Mouse (Mus musculus): ENCODE measurements around the gene Rel. TPM values are rescaled to one million over a fixed set of nuclear protein-coding genes. Genes with fewer than 3 reads are reported as not detected.
"Not testable (repeated sequence)": the region's sequence is repeated elsewhere in the genome, so short reads cannot be mapped to it uniquely, and the experiment has no call there.

Gene Rel
- polyA plus RNA-seq (2016; fragmentation: Nextera tagmentation; extraction: Ambion mirVana): 0.33 and 0.57 TPM in 2 replicates

DNA sequence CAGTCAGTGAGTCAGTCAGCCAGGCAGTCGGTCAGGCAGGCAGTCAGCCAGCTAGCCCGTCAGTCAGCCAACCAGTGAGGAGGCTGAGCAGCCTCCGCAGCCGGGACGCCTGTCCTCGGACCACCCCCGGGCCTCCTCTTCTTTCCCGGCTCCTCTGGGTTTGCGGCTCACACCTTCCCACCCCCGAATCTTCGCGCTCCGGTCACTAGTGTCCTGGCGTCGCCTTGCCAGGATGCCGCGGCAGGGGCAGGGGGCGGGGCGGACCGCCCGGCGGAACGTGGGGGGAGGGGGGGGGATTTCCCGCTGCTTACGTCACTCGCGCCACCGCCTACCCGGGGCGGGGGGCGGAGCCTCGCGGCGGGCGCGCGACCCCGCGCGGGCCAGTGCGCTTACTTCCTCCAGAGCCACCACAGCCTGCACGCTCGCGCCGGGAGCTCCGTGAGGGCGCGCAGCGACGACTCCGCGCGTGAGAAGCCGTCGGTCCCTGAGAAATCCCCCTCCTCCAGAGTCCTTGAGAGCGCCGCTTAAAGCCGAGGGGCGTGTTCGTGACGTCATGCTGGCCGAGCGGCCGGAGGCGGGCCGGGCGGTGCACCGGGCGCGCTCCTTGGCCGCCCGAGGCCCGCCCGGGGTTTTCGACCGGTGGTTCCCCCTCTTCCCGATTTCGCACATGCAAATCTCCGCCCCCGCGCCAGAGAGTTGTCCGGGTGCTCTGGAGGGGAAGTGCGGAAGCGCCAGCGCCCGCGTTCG lies at the start of gene Rel:
Rel (minus strand) TSS at position 211 of the 747 bp plus-strand sequence.
- under 1% methylated on average over 54 of the region's 88 CpGs for WGBS
- H3K9me3 ChIP-seq: no peaks in the 10 kb centered on the region

GRCm38 (mm10) chr11:23818745-23819144 lies 48.0 kb upstream of the Rel start:
- H3K27me3 ChIP-seq: no peaks in the 10 kb centered on the region
- no peaks in the 10 kb centered on the region for H3K36me3 ChIP-seq (replicated peaks)
- no peak for ATAC-seq (ENCODE audit: low FRiP score)
- H3K4me3 ChIP-seq (replicated peaks): no peak overlapping the region
- no peak overlapping the region for H3K27ac ChIP-seq
- H3K4me2 ChIP-seq: no peak overlapping the region
- H3K9ac ChIP-seq: no peak overlapping the region
- no peaks in the 10 kb centered on the region for H3K4me1 ChIP-seq
- WGBS: 85% methylated on average over 1 of the region's 1 CpGs
- no peaks in the 10 kb centered on the region for H3K9me3 ChIP-seq

More for the DNA sequence above, at the start of gene Rel:
- Histone ChIP-seq H3K27me3 (peaks cover 20% of the 10 kb centered on the region), H3K27ac (peak within 1 kb of the TSS; percentile 83), H3K4me3 (replicated peaks) (peak within 1 kb of the TSS; percentile 71), H3K9ac (peak within 1 kb of the TSS; percentile 66), H3K4me2 (peak within 1 kb of the TSS; percentile 70), H3K36me3 (replicated peaks) (no peaks in the 10 kb centered on the region), H3K4me1 (peaks cover 6% of the 10 kb centered on the region; the same call in 1 of the 2 replicates)
- ATAC-seq (ENCODE audit: low FRiP score): peak; percentile 94

GRCm38 (mm10) chr11:23810741-23811140 lies 40.0 kb upstream of the Rel start:
- Histone ChIP-seq H3K27me3 (no peaks in the 10 kb centered on the region), H3K4me2 (no peak overlapping the region), H3K36me3 (replicated peaks) (no peaks in the 10 kb centered on the region), H3K4me3 (replicated peaks) (no peak overlapping the region), H3K4me1 (no peaks in the 10 kb centered on the region), H3K9ac (no peak overlapping the region), H3K9me3 (no peaks in the 10 kb centered on the region), H3K27ac (no peak overlapping the region)
- WGBS: 62% methylated on average over 2 of the region's 2 CpGs
- no peak for ATAC-seq (ENCODE audit: low FRiP score)

DNA sequence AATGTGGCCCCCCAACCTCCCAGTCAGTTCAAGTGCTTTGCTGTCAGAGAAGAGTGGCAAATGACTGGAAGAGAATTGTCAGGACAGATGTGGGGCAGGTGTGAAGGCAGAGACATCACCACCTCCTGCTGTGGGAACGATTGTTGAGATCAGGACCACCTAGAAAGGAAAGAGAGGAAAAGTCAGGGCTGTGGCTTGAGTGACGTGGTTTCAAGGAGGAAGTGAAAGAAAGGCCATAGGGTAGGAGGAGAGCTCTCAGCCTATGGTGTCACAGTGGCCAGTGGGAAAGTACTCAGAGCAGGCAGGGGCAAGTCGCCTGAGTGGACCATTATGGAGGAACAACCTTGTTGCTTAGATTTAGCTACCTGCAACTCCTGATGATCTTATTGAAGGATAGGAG lies 34.9 kb upstream of the Rel start:
- 70% methylated on average over 3 of the region's 3 CpGs for WGBS
- H3K4me2 ChIP-seq: no peak overlapping the region
- H3K4me3 ChIP-seq (replicated peaks): no peak overlapping the region
- H3K4me1 ChIP-seq: no peaks in the 10 kb centered on the region
- H3K27ac ChIP-seq: no peak overlapping the region
- no peaks in the 10 kb centered on the region for H3K9me3 ChIP-seq
- no peak for ATAC-seq (ENCODE audit: low FRiP score)
- no peak overlapping the region for H3K9ac ChIP-seq
- H3K27me3 ChIP-seq: no peaks in the 10 kb centered on the region
- no peaks in the 10 kb centered on the region for H3K36me3 ChIP-seq (replicated peaks)

DNA sequence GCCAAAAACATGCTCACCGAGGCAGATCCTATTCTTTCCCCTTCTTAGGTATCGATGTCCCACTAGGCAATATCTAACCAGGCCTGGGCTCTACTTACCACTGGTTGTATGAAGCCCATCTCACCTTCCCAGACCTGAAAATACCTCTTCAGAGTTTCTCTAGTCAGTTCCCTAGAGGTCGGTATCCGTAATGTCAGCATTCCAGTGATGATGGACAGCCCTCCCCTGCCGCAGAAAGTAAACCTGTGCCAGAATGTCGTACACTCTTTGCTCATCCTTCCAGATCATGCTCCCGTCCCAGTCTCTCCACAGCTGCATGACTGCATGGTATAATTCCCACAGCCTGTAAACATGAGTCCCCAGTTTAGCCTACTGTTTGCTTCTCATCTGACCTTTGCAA lies 32.4 kb upstream of the Rel start:
- no peak for ATAC-seq (ENCODE audit: low FRiP score)
- H3K4me3 ChIP-seq (replicated peaks): no peak overlapping the region
- WGBS: 90% methylated on average over 7 of the region's 7 CpGs

GRCm38 (mm10) chr11:23802256-23802655 lies 31.5 kb upstream of the Rel start:
- Histone ChIP-seq H3K4me2 (no peak overlapping the region), H3K27me3 (no peaks in the 10 kb centered on the region), H3K4me3 (replicated peaks) (no peak overlapping the region), H3K9me3 (no peaks in the 10 kb centered on the region), H3K36me3 (replicated peaks) (no peaks in the 10 kb centered on the region), H3K9ac (no peak overlapping the region), H3K4me1 (no peaks in the 10 kb centered on the region), H3K27ac (no peak overlapping the region)
- ATAC-seq (ENCODE audit: low FRiP score): no peak
- 89% methylated on average over 1 of the region's 1 CpGs for WGBS

More for the DNA sequence above, 32.4 kb upstream of the Rel start:
- Histone ChIP-seq H3K36me3 (replicated peaks) (no peaks in the 10 kb centered on the region), H3K4me1 (no peaks in the 10 kb centered on the region), H3K4me2 (no peak overlapping the region), H3K9ac (no peak overlapping the region), H3K9me3 (no peaks in the 10 kb centered on the region), H3K27me3 (no peaks in the 10 kb centered on the region), H3K27ac (no peak overlapping the region)

DNA sequence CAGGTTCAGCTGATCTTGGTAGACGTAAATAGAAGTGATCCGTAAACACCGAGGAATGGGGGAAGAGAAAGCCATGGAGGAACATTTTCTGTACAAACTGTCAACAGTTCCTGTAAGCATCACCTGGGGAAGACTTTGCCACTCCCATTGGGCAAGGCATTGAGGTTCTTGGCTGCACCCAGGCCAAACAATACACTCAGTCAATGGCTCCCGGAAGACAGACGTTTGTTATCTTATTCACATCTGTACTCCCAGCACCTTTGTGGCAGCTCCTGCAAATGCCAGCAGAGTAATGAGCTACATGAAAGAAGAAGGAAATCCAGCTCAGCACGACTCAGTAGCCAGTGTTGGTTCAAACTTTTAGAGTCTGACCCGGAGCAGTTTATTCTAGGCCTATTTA lies 31.1 kb upstream of the Rel start:
- Histone ChIP-seq H3K4me3 (replicated peaks) (no peak overlapping the region), H3K27ac (no peak overlapping the region), H3K4me1 (no peaks in the 10 kb centered on the region), H3K9me3 (no peaks in the 10 kb centered on the region), H3K4me2 (no peak overlapping the region), H3K9ac (no peak overlapping the region), H3K27me3 (no peaks in the 10 kb centered on the region), H3K36me3 (replicated peaks) (no peaks in the 10 kb centered on the region)
- WGBS: 80% methylated on average over 7 of the region's 7 CpGs
- ATAC-seq (ENCODE audit: low FRiP score): no peak

- H3K27ac ChIP-seq; H3K4me2 ChIP-seq; H3K9me3 ChIP-seq; H3K4me1 ChIP-seq; H3K36me3 ChIP-seq (replicated peaks); ATAC-seq (ENCODE audit: low FRiP score); H3K9ac ChIP-seq; H3K27me3 ChIP-seq; H3K4me3 ChIP-seq (replicated peaks): not testable (repeated sequence)
- 86% methylated on average over 5 of the region's 5 CpGs for WGBS
Measured at GRCm38 (mm10) chr11:23783677-23784076, 12.9 kb upstream of the Rel start.

- no peak for ATAC-seq (ENCODE audit: low FRiP score)
- no peaks in the 10 kb centered on the region for H3K4me1 ChIP-seq
- H3K36me3 ChIP-seq (replicated peaks): no peaks in the 10 kb centered on the region
- H3K27me3 ChIP-seq: no peaks in the 10 kb centered on the region
- H3K27ac ChIP-seq: no peak overlapping the region
- no peak overlapping the region for H3K9ac ChIP-seq
- no peak overlapping the region for H3K4me3 ChIP-seq (replicated peaks)
- 86% methylated on average over 5 of the region's 5 CpGs for WGBS
- no peaks in the 10 kb centered on the region for H3K9me3 ChIP-seq
- no peak overlapping the region for H3K4me2 ChIP-seq
Measured at GRCm38 (mm10) chr11:23783085-23783484, 12.3 kb upstream of the Rel start.

GRCm38 (mm10) chr11:23782038-23782437 lies 11.3 kb upstream of the Rel start:
- H3K9ac ChIP-seq: no peak overlapping the region
- H3K9me3 ChIP-seq: no peaks in the 10 kb centered on the region
- H3K27ac ChIP-seq: no peak overlapping the region
- H3K4me3 ChIP-seq (replicated peaks): no peak overlapping the region
- no peaks in the 10 kb centered on the region for H3K27me3 ChIP-seq
- 88% methylated on average over 3 of the region's 3 CpGs for WGBS
- no peaks in the 10 kb centered on the region for H3K36me3 ChIP-seq (replicated peaks)
- H3K4me1 ChIP-seq: no peaks in the 10 kb centered on the region
- H3K4me2 ChIP-seq: no peak overlapping the region
- ATAC-seq (ENCODE audit: low FRiP score): no peak

- no peak overlapping the region for H3K4me2 ChIP-seq
Measured at GRCm38 (mm10) chr11:23778787-23779201, 8.0 kb upstream of the Rel start.

DNA sequence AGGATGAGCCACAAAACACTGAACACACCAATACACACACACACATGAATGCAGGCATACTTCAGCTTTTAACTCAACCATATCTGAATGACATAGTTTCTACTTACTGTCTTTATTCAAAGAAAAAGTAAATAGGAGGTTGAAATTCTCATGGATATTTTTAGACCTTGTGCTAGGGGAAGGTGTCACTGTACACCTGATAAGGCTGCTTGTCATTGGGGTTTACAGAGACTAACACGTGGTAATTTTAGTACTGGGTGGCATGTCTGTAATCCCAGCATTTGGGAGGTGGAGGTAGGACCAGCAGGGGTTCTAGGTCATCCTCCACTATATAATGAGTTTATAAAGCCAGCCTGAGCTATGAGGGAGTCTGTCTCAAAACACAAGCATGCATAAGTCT lies 1.7 kb upstream of the Rel start:
- Histone ChIP-seq H3K9me3 (no peaks in the 10 kb centered on the region), H3K4me2 (no peak overlapping the region), H3K4me3 (replicated peaks) (no peak overlapping the region), H3K27ac (no peak overlapping the region), H3K27me3 (peaks cover 20% of the 10 kb centered on the region), H3K36me3 (replicated peaks) (no peaks in the 10 kb centered on the region), H3K9ac (no peak overlapping the region), H3K4me1 (peaks cover 6% of the 10 kb centered on the region; the same call in 1 of the 2 replicates)
- ATAC-seq (ENCODE audit: low FRiP score): no peak
- 45% methylated on average over 1 of the region's 1 CpGs for WGBS

More at GRCm38 (mm10) chr11:23778787-23779201, 8.0 kb upstream of the Rel start:
- 89% methylated on average over 8 of the region's 8 CpGs for WGBS
- H3K4me3 ChIP-seq (replicated peaks): no peak overlapping the region
- no peak for ATAC-seq (ENCODE audit: low FRiP score)
- 0 out of 2 replicates have a peak, but pooled peaks cover 1% of the 10 kb centered on the region for H3K27me3 ChIP-seq
- H3K36me3 ChIP-seq (replicated peaks): no peaks in the 10 kb centered on the region
- H3K27ac ChIP-seq: no peak overlapping the region
- no peak overlapping the region for H3K9ac ChIP-seq
- no peaks in the 10 kb centered on the region for H3K4me1 ChIP-seq
- no peaks in the 10 kb centered on the region for H3K9me3 ChIP-seq

DNA sequence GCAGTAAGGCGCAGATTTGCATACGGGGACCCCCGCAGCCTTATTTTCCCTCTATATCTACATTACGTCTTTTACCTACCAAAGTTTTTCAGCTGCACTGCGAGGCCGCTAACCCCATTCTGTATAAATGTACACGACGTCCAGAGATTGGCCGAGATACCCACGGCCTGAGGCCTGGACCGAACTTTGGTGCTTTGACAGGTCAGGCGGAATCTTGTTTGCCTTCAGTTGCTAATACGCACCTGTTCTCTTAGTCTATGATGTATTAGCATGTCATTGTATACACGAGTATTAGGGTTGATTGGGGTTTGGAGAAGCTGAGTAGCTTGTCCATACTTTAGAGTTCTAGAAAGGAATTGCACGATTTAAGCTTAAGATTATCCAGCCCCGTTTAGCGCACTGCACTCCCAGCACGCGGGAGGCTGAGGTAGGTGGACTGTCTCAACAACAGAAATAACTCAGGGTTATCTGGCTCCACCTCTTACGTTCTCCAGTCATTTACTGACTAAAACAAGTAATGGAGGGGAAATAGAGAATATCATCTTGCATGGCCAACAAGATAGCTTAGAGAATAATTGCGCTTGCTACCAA lies 832 bp upstream of the Rel start:
- H3K4me1 ChIP-seq: peaks cover 6% of the 10 kb centered on the region; the same call in 1 of the 2 replicates
- no peaks in the 10 kb centered on the region for H3K36me3 ChIP-seq (replicated peaks)
- H3K27ac ChIP-seq: peak overlapping the region; percentile 83
- peaks cover 20% of the 10 kb centered on the region for H3K27me3 ChIP-seq
- WGBS: 5% methylated on average over 21 of the region's 21 CpGs
- peak overlapping the region; percentile 70 for H3K4me2 ChIP-seq
- ATAC-seq (ENCODE audit: low FRiP score): peak; percentile 0
- no peaks in the 10 kb centered on the region for H3K9me3 ChIP-seq
- peak overlapping the region; percentile 71 for H3K4me3 ChIP-seq (replicated peaks)
- H3K9ac ChIP-seq: peak overlapping the region; percentile 66
